Mouse (Mus musculus) stomach, postnatal 0 days (tissue): ENCODE measurements at regions not wholly inside any gene's neighbourhood (a gene's known extent, or its start where the extent isn't known, plus 50 kb on each side); places are given as distances from the start of the nearest gene placed in this dataset.

Experiments used
- CTCF ChIP-seq: IDR thresholded peaks from 2 replicates; pipeline ENCODE4 v1.5.1; 2016; ENCODE audit warnings: antibody characterized with exemption, low read depth, mild to moderate bottlenecking, moderate library complexity
- EP300 ChIP-seq: optimal IDR thresholded peaks from 2 replicates; pipeline ENCODE3; 2016; ENCODE audit warnings: antibody characterized with exemption

DNA sequence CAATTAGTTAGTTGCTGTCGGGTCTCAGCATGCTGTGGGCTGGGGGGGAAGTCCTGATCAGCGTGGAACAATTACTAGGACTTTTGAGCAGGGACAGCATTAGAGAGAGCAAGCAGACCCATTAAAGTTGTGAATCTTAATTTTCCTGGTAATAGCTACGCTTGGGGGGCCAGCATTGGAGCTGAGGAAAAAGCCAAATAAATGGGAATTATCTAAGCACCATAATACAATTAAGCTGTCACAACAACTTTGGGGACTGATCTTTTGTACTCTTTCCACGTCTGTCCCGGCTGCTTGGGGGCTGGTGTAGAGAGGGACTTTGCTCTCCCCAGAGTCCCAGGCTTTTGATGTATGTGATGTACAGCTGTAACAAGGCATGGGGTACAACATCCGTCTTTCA lies 81.3 kb upstream of the Tmtc4 start:
- TF ChIP-seq CTCF, result no peak
- no peak for TF ChIP-seq EP300
